Mouse (Mus musculus): Measurements from ENCODE around the gene Gm29106. TPM values are rescaled to one million over a fixed set of nuclear protein-coding genes. Genes with fewer than 3 reads are reported as not detected.
"Not testable (repeated sequence)": the region's sequence is repeated elsewhere in the genome, so short reads cannot be mapped to it uniquely, and the experiment has no call there.

The Gm29106 gene
- not detected in 2 replicates for total RNA-seq (2014; fragmentation: Nextera tagmentation)
- not detected in 2 replicates for total RNA-seq (2017)

DNA sequence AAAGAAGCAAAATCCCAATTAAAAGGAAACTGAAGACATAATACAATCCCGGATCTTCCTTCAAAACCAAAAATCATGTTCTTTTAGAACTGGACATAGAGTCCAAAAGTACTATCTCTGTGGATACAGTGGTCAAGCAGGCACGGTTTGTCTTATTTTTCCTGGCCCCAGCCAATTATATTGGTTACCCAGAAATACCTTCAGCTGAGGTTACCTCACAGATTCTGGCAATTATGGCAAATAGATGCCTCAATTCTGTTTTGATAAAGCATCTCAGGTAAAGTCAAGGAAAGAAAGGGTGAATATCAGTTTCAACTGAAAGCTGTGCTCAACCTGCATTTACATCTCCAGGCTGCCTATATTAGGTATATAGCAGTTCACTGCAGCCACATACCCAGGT lies at the start of gene Gm29106:
Gene Gm29106, plus strand, starts transcription at position 301 of the 400 bp plus-strand sequence.
- not testable (repeated sequence) for ATAC-seq (replicated peaks; ENCODE audit: poor library complexity, severe bottlenecking)

DNA sequence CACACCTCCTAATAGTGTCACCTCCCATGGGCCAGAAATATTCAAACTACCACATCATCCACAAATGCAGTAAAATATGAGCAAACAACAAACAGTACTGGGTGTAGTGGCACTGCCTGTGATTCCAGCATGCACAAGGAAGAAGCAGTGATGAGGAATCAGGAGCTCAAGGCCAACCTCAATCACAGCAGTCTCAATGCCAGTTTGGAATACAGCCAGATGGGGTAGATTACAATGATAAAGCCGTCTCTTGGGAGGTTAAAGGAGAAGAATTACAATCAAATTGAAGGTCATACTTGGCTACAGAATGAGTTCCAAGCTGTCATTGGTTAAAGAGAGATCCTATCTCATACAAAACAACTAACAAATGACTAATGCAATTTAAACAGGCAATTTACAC lies 52.2 kb downstream of the Gm29106 start:
- ATAC-seq (replicated peaks; ENCODE audit: poor library complexity, severe bottlenecking) = no peak

- ATAC-seq (replicated peaks; ENCODE audit: poor library complexity, severe bottlenecking) = no peak
Observed at GRCm38 (mm10) chr1:118236032-118236431, 59.7 kb downstream of the Gm29106 start.

Other genes with a start within 250 kb of the Gm29106 start
- not detected in 2 replicates for gene Gm28168, start 248.5 kb upstream of the Gm29106 start, total RNA-seq (2014; fragmentation: Nextera tagmentation)
- gene Gm28168, start 248.5 kb upstream of the Gm29106 start, total RNA-seq (2017) = not detected in 2 replicates
- gene Gm7145, start 210.6 kb upstream of the Gm29106 start, total RNA-seq (2014; fragmentation: Nextera tagmentation) = not detected in 2 replicates
- not detected in 2 replicates for gene Gm7145, start 210.6 kb upstream of the Gm29106 start, total RNA-seq (2017)
- 64.3 and 66.2 TPM in 2 replicates for gene Tsn, start 135.2 kb downstream of the Gm29106 start, total RNA-seq (2014; fragmentation: Nextera tagmentation)
- gene Tsn, start 135.2 kb downstream of the Gm29106 start, total RNA-seq (2017) = 56.5 and 76.9 TPM in 2 replicates
- 109 and 114 TPM in 2 replicates for gene Nifk, start 145.3 kb downstream of the Gm29106 start, total RNA-seq (2014; fragmentation: Nextera tagmentation)
- gene Nifk, start 145.3 kb downstream of the Gm29106 start, total RNA-seq (2017) = 154 and 167 TPM in 2 replicates
- 42.8 and 51.1 TPM in 2 replicates for gene Clasp1, start 212.5 kb downstream of the Gm29106 start, total RNA-seq (2014; fragmentation: Nextera tagmentation)
- 40.1 and 51.1 TPM in 2 replicates for gene Clasp1, start 212.5 kb downstream of the Gm29106 start, total RNA-seq (2017)